In genomic region chrX:98872064-98872463, GRCm38 (mm10) we compare ENCODE assay signal across 25 mouse cellular contexts. TPM values are rescaled to one million over a fixed set of nuclear protein-coding genes. Genes with fewer than 3 reads are reported as not detected.
A peak's percentile ranks its signal among the peaks of the same experiment; 100 is the strongest.
DNase-seq lines count a peak whose midpoint lies in the region; ATAC-seq lines count a peak whose summit lies in the region.
"Had no signal": no experiment of that assay in that cellular context is flagged by ENCODE, and none has a peak within 500 bp of the region (broad histone marks: within the 10 kb centered on the region; RNA-seq: fewer than 3 reads in every experiment).

No protein-coding gene starts in this region.

- H3K27me3 ChIP-seq in forebrain, embryonic 13.5 days: no peaks in the 10 kb centered on the region
- peaks cover 5% of the 10 kb centered on the region; the same call in 1 of the 2 replicates for H3K27me3 ChIP-seq in forebrain, embryonic 12.5 days
- no peaks in the 10 kb centered on the region for H3K27me3 ChIP-seq in heart, embryonic 11.5 days (ENCODE audit: control insufficient read depth, insufficient read depth, low read length)

- WGBS in forebrain, embryonic 13.5 days: 50% methylated on average over 1 of the region's 1 CpGs
- WGBS in forebrain, embryonic 12.5 days: 75% methylated on average over 1 of the region's 1 CpGs
- 76% methylated on average over 1 of the region's 1 CpGs for WGBS in heart, embryonic 11.5 days (ENCODE audit: insufficient replicate concordance)

- H3K9me3 ChIP-seq in forebrain, embryonic 13.5 days (replicated peaks): no peaks in the 10 kb centered on the region
- H3K9me3 ChIP-seq in forebrain, embryonic 12.5 days: no peaks in the 10 kb centered on the region
- H3K9me3 ChIP-seq in heart, embryonic 11.5 days (replicated peaks; ENCODE audit: control insufficient read depth, low read length): no peaks in the 10 kb centered on the region
- H3K9me3 ChIP-seq: embryonic facial prominence, embryonic 10.5 days; embryonic facial prominence, embryonic 13.5 days; heart, embryonic 10.5 days; hindbrain, embryonic 12.5 days; hindbrain, embryonic 15.5 days had no signal

- no peak overlapping the region for H3K4me3 ChIP-seq in forebrain, embryonic 13.5 days
- H3K4me3 ChIP-seq in forebrain, embryonic 12.5 days (replicated peaks): no peak overlapping the region
- no peak overlapping the region for H3K4me3 ChIP-seq in heart, embryonic 11.5 days (ENCODE audit: low read depth, low read length)
- H3K4me3 ChIP-seq: embryonic facial prominence, embryonic 10.5 days; embryonic facial prominence, embryonic 13.5 days; erythroblast, embryonic 14.5 days; heart, adult 2 months; heart, embryonic 10.5 days; hindbrain, embryonic 12.5 days; hindbrain, embryonic 15.5 days had no signal

- 0 out of 2 replicates have a peak, but pooled peaks cover 2% of the 10 kb centered on the region for H3K4me1 ChIP-seq in forebrain, embryonic 13.5 days
- peaks cover 4% of the 10 kb centered on the region; the same call in 1 of the 2 replicates for H3K4me1 ChIP-seq in forebrain, embryonic 12.5 days
- H3K4me1 ChIP-seq in heart, embryonic 11.5 days (ENCODE audit: control insufficient read depth, insufficient read depth, low read length): no peaks in the 10 kb centered on the region
- H3K4me1 ChIP-seq: embryonic facial prominence, embryonic 10.5 days; embryonic facial prominence, embryonic 13.5 days; heart, embryonic 10.5 days; hindbrain, embryonic 12.5 days; hindbrain, embryonic 15.5 days had no signal

- peak; percentile 33 for DNase-seq in heart, adult 11 months
- DNase-seq in urinary bladder, postnatal 25 days (ENCODE audit: low spot score): peak; percentile 14
- DNase-seq in urinary bladder, postnatal 10 days (ENCODE audit: low spot score): no peak
- no peak for DNase-seq in ovary, postnatal 36 days (ENCODE audit: low spot score)
- DNase-seq in MN1 (ENCODE audit: low spot score): no peak
- DNase-seq: adrenal gland, postnatal 10 days; adrenal gland, postnatal 36 days; cerebellum, adult 11-12 months; cerebellum, adult 8-10 months; cerebellum, postnatal 10 days; cerebellum, postnatal 36 days; embryo, embryonic 11 days; gastrocnemius, postnatal 25 days; heart, adult 2 months had no signal

- peak; percentile 65 for ATAC-seq in forebrain, embryonic 13.5 days
- no peak for ATAC-seq in forebrain, embryonic 12.5 days (ENCODE audit: low FRiP score)
- no peak for ATAC-seq in heart, embryonic 11.5 days (replicated peaks; ENCODE audit: insufficient number of reproducible peaks, low FRiP score, low TSS enrichment)
- ATAC-seq: intestine, postnatal 0 days; Patski had no signal

- no peaks in the 10 kb centered on the region for H3K36me3 ChIP-seq in forebrain, embryonic 13.5 days (ENCODE audit: poor library complexity, severe bottlenecking)
- no peaks in the 10 kb centered on the region for H3K36me3 ChIP-seq in forebrain, embryonic 12.5 days (replicated peaks)
- no peaks in the 10 kb centered on the region for H3K36me3 ChIP-seq in heart, embryonic 11.5 days (ENCODE audit: control insufficient read depth, insufficient read depth, low read length)
- H3K36me3 ChIP-seq: embryonic facial prominence, embryonic 10.5 days; embryonic facial prominence, embryonic 13.5 days; heart, embryonic 10.5 days; hindbrain, embryonic 12.5 days; hindbrain, embryonic 15.5 days had no signal

- no peak overlapping the region for H3K4me2 ChIP-seq in forebrain, embryonic 13.5 days
- no peak overlapping the region for H3K4me2 ChIP-seq in forebrain, embryonic 12.5 days
- no peak overlapping the region for H3K4me2 ChIP-seq in heart, embryonic 11.5 days
- H3K4me2 ChIP-seq: embryonic facial prominence, embryonic 13.5 days; hindbrain, embryonic 12.5 days; hindbrain, embryonic 15.5 days had no signal

- H3K27ac ChIP-seq in forebrain, embryonic 13.5 days: no peak overlapping the region
- no peak overlapping the region for H3K27ac ChIP-seq in forebrain, embryonic 12.5 days
- H3K27ac ChIP-seq in heart, embryonic 11.5 days (ENCODE audit: low read depth, low read length): no peak overlapping the region
- H3K27ac ChIP-seq: embryonic facial prominence, embryonic 10.5 days; embryonic facial prominence, embryonic 13.5 days; heart, adult 2 months; heart, embryonic 10.5 days; hindbrain, embryonic 12.5 days; hindbrain, embryonic 15.5 days had no signal

- no peak overlapping the region for H3K9ac ChIP-seq in forebrain, embryonic 13.5 days
- no peak overlapping the region for H3K9ac ChIP-seq in forebrain, embryonic 12.5 days
- H3K9ac ChIP-seq in heart, embryonic 11.5 days (ENCODE audit: low read depth, low read length): no peak overlapping the region
- H3K9ac ChIP-seq: embryonic facial prominence, embryonic 13.5 days; hindbrain, embryonic 12.5 days; hindbrain, embryonic 15.5 days had no signal

RNA-seq across cellular contexts. Expression of gene Ophn1, which starts 18.8 kb away (rescaled TPM):
- polyA plus RNA-seq in forebrain, embryonic 13.5 days (2015; fragmentation: Nextera tagmentation; extraction: Ambion mirVana): 32.9 and 34.4 TPM in 2 replicates
- polyA plus RNA-seq in forebrain, embryonic 12.5 days (2016; fragmentation: Nextera tagmentation; extraction: Ambion mirVana): 29.5 and 32.8 TPM in 2 replicates
- 10.4 and 11.4 TPM in 2 replicates for polyA plus RNA-seq in heart, embryonic 11.5 days (2014; fragmentation: Nextera tagmentation; extraction: Ambion mirVana)
- polyA plus RNA-seq: erythroblast, embryonic 14.5 days had no signal

Comparison
In these comparisons a context has a peak if more than half of its experiments do, and no peak if none do; other contexts are left out.
1. DNase-seq: peak in heart, adult 11 months (single experiment) and urinary bladder, postnatal 25 days (single experiment); none in urinary bladder, postnatal 10 days (single experiment), ovary, postnatal 36 days (single experiment) and MN1 (single experiment).